Mouse (Mus musculus): ENCODE measurements around the gene Phf8.
"Not testable (repeated sequence)": the region's sequence is repeated elsewhere in the genome, so short reads cannot be mapped to it uniquely, and the experiment has no call there.

Gene Phf8

DNA sequence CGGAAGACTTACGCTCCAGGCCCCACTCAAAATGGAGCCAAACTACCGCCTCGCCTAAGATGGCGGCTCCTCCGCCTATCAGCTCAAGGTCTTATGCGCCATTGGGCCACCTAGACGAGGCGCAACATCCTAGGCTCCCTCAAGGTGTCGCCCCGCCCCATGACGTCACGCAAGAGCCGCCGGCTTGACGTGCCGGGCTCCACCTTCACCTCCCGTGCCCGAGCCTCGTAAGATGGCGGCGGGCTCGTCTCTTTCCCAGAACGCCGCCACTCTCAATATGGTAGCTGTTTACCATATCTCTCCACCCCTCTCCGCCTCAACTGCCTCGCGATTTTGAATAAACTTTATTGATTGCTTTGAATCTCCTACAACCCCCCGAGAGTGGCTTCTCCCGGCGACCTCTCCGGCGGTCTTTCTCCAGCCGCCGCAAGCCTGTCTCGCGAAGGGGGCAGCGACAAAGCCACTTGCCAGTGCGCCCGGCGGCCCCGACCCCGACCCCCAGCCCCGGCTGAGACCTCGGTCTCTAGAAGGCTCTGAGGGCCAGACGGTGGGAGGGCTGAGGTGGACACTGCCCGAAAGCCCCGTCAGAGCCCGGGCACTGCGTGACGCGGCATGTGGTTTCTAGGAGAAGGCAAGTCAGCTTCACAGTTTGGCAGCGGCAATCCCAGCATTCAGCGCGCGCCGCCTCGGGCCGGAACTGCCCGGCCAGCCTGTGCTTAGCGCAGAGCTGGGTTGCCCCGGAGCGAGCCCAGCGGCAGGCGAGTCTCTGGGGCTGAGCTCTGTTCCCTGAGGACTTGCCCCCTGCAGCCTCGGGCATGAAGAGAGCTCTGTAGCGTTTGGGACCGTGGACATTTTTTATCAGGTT, at the start of gene Phf8:
Phf8 (plus strand) TSS at position 215 of the 865 bp plus-strand sequence.
- peak; percentile 80 for DNase-seq (ENCODE audit: low read depth)

DNA sequence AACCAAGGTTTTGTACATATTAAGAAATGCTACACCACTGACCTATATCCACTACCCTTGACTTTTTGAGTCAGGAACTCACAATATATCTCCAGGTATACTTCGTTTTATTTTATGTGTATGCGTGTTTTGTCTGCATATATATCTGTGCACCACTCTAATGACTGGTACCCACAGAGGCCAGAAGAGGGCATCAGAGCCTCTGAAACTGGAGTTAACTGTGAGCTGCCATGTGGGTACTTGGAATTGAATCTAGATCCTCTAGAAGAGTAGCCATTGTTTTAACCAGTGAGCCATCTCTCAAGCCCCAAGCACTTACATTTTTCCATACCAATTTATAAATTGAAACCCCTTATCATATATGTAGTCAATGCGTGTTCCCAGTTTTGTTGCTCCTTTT, 32.3 kb upstream of the Phf8 start:
- no peak for DNase-seq (ENCODE audit: low read depth)

DNA sequence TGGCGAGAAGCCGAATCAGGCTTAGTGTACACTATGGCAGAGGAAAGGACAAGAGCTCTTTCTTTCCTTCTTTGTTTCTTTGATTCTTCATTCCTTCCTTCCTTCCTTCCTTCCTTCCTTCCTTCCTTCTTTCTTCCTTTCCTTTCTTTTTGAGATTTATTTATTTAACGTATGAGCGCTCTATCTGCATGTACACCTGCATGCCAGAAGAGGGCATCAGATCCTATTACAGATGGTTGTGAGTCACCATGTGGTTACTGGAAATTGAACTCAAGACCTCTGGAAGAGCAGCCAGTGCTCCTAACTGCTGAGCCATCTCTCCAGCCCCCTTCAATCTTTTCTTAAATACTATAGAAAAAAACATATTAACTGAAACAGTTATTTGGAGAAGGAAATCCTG, 27.2 kb upstream of the Phf8 start:
- DNase-seq (ENCODE audit: low read depth) = not testable (repeated sequence)

DNA sequence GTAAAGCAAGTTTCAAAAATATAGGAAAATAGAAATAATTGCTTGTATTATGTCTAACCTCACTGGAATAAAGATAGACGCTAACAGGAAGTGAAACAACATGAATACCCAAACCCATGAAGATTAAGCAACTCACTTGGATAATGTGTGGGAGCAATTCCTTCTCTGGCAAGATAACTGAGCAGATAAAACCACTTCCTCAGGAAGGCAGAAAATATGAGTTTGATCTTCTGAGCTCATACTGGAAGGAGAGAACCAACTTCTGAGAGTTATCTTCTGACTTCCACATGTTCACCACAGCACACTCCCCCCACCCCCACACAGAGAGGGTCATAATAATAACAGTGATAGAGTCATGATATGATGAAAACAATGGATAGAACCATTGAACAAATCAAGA, 23.9 kb upstream of the Phf8 start:
- no peak for DNase-seq (ENCODE audit: low read depth)

DNA sequence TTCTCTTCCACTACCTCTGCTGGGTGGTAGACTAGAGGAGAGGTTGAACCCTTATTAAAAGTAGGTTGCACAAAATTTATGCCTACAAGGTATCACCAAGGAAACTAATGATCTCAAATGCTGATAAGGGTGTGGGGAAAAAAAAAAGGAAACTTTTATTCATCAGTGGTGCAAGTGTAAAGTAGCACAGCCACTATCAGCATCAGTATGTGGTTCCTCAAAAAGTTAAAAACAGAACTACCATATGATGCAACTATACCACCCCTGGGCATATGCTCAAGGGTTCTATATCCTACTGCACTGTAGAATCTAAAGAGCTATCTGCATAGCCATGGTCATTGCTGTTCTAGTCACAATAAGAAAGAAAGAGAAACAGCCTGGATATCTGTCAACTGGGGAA, 11.9 kb upstream of the Phf8 start:
- DNase-seq (ENCODE audit: low read depth) = no peak

DNA sequence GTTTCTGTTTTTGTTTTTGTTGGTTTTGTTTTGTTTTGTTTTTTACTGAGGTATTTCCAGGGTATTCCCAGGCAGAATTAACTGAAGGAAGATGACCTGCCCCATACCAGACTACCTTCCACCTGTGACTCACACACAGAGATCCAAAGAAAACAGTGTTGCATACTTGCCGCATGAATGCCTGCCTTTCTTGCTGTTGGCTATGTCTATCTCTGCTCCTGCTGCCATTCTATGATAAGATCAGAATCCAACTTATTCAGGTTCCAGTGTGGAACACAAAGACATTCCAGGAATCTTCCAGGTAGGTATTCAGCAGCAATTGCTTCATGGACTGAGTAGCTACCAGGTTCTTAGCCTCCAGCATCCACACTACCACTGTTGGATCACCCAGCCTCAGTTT, 10.6 kb upstream of the Phf8 start:
- no peak for DNase-seq (ENCODE audit: low read depth)

DNA sequence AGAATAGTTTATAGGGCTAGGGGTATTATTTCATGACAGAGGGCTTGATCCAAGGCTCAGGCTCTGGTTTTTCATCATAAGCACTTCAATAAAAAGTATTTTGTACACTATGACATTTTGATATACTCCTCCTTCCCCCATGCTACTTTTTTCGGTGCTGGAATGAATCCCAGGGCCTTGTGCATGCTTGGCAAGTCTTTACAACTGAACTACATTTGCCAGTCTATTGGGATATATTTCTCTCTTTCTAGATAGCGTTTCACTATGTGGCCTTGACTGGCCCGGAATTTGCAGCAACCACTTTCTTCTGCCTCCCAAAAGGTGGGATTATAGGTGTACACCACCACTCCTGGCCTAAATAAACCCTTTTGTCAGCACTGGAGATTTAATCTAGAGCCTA, 7.4 kb upstream of the Phf8 start:
- DNase-seq (ENCODE audit: low read depth) = no peak

DNA sequence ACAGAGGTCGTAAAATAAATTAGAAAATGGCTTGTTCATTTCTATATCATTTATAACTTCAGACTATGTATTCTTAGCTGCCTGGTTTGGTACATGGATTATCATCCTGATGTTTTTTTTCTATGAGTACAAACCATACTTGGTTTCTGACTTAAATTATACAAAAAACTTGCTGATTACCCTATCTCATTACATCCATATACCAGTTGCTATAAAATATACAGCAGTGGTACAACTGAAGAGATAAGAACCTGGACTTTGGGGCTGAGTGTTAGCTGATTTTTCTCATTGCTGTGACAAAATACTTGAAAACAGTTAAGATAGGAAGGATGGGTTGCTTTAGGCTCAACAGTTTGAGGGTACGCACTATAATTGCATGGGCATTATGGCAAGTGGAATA, 6.8 kb upstream of the Phf8 start:
- no peak for DNase-seq (ENCODE audit: low read depth)

DNA sequence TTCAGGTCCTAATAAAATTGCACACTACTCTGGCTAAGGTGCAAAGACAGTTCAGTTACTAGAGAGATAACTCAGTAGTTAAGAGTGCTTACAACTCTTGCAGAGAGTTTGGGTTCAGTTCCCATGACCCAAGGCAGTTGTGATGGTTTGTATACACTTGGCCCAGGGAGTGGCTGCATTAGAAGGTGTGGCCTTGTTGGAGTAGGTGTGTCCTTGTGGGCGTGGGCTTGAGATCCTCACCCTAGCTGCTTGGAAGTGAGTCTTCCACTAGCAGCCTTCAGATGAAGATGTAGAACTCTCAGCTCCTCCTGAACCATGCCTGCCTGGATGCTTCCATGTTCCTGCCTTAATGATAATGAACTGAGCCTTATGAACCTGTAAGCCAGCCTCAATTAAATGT, 2.3 kb upstream of the Phf8 start:
- DNase-seq (ENCODE audit: low read depth) = no peak

DNA sequence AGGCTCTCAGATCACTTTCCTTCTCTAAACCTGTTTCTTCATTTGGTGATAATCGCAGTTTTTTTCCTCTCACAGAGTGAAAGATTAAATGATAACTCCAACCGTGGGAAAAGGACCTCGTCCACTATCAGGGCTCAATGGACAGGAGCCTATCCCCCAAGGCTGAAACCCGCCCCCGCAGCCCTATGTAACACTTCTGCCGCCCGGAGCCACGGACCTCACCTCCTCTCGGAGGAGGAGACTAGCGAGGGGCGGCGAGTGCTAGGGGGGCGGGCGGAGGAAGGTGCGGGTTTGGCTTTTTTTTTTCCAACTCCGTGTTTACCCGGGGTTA, 380 bp upstream of the Phf8 start:
- DNase-seq (ENCODE audit: low read depth) = no peak

DNA sequence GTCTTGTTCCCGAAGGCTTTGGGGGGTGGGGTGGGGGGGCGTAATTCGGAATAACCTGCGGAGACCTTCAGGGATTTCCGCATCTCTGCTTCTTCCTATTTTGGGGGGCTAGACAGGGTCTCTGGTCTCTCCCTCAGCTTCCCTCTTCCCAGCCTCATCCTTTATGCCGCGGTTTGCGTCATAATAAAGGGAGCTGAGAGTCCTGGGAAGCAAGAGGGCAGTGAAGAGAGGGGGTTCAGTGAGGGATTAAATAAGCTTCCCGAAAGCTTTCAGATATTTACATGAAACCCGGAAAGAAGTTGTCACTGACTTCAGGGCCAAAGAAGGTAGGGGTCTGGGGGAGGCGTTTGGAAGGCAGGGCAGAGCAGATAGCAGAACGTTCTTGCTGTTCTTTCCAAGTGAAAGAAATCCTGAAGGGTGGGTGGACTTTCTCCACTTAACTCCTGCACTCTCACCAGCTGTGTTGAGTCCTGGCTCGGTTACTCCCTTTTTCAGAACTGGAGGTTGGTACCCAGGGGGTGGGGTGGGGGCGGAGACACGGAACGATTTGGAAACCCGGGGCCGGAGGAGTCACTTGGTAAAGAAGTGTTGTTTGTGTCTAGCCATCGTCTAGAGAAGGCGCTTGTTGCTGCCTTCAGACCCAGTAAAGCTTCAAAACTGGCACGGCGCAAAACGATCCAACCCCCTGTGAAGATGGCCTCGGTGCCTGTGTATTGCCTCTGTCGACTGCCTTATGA, 1.5 kb downstream of the Phf8 start:
- DNase-seq (ENCODE audit: low read depth) = peak; percentile 20

DNA sequence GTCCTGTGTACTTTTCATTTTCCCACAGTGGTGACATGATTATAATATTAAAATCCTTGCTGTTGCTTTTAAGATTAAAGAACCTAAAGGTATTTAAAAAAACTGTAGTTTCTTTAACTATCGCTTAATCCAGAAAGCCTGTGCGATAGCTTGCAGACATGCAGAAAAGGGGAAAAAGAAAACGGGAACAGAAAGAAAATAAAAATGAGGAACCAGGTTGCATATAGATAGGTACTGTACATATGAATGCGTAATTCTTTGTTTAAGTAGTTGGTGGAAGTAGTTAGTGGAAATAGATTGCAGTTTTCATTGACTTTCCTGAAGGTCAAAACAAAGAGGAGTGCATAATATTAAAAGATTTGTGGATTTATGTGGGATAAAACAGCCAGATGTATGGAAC, 32.9 kb downstream of the Phf8 start:
- DNase-seq (ENCODE audit: low read depth) = no peak

DNA sequence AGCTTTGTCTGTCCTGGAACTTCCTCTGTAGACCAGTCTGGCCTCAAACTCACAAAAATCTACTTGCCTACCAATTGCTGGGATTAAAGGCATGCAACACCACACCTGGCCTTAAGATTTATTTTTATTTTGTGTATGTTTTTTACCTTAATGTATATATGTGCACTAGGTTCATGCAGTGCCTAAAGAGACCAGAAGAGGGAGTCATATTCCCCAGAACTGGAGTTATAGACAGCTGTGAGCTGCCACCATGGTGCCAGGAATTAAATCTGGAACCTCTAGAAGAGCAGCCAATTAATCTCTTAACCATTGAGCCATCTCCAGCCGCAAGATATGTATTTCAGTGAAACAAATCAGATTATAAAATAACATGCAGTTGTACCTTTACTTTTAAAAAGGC, 54.7 kb downstream of the Phf8 start:
- DNase-seq (ENCODE audit: low read depth) = no peak

DNA sequence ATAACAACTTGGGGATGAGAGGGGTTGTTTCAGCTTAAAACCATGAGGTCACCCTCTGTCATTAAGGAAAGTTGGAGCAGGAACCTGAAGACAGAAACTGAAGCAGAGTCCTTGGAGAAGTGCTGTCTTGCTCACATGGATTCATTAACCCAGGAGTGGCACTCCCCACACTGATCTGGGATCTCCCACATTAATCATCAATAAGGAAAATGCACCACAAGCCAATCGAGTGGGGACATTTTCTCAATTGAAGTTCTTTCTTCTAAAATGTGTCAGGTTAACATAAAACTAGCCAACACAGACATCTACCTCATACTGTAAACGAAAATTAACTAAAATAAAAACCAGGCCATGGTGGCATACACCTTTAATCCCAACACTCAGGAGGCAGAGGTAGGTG, 122.9 kb downstream of the Phf8 start:
- DNase-seq (ENCODE audit: low read depth) = no peak

DNA sequence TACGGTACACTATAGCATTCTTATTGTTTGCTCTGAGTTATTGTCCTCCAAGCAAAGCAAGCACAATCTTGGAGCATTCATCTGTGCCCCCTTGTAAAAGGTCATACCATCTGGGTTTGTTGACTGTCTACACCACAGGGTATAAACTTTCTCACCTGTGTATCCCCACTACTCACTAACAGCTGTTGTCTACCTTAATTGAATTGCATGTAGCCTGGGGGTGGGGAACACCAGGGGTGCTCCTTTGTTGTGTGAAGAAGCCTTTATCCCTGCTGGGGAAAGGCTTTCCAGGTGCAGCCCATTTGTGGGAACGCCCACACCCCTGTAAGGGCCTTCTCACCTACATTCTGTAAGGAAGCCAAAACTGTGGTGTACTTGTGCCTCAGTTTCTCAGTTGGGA, 133.3 kb downstream of the Phf8 start:
- no peak for DNase-seq (ENCODE audit: low read depth)

DNA sequence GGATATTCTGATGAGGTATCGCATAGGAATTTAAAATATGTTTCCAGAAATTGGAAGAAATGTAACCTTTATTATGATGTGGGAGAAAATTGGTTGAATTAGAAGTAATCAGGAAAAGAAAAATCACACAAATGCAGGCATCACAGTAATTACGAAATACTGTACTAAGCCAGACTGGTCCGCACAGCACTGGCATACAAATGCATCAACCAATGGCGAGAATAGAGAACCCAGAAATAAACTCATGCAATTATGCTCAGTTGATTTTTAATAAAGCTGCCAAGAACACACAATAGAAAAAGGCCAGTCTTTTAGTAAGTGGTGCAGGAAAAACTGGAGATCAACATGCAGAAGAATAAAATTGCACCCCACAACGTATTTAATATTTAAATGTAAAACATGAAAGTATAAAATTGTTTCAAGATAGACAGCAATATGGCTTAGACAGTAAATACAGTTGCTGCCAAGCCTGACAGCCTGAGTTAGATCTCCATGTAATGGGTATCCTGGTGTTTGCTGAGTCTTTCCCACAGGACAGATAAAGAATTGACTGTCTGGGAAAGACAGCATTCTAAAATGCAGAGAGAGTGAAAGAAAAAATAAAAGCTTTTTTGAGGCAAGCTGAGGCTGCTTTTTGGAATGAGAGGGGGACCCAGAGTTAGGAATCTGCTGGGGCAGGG, 154.2 kb downstream of the Phf8 start:
- DNase-seq (ENCODE audit: low read depth) = no peak
